Mouse (Mus musculus): ENCODE measurements around the gene Abhd15.

DNA sequence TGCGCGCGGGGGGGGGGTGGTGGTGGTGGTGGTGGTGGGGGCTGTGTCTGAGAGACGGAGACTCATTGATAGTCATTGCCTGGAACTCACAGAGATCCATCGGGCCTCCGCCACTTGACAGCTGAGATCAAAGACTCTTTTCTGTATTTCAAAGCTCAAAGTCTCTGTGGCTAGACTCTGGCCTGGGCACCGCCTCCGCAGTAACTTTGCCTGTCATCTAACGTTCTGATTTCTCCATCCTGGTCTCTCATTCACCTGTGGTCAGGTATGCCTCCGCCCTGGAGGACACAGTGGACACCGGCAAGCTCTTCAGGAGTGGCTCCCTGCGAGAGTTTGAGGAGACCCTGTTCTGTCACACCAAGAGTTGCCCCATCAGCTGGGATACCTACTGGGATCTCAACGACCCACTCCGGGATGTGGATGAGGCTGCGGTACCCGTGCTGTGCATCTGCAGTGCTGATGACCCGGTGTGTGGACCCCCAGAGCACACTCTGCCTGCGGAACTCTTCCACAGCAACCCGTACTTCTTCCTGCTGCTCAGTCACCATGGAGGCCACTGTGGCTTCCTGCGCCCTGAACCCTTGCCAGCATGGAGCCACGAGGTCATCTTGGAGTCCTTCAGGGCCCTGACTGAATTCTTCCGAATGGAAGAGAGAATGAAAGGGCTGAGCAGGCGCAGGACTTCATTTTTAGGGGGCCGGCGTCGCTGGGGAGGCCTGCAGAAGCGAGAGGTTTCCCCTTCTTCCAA lies 3.3 kb downstream of the Abhd15 start:
- TF ChIP-seq CTCF (IDR thresholded peaks at IDR 0.05; ENCODE audit: low read depth): no peak
- no peak for TF ChIP-seq EP300 (IDR thresholded peaks at IDR 0.05; ENCODE audit: low read depth)

Data from heart, postnatal 0 days (tissue).